Mouse (Mus musculus) thymus, adult 2 months (tissue): ENCODE results near the gene Man2b2. TPM values are rescaled to one million over a fixed set of nuclear protein-coding genes. Genes with fewer than 3 reads are reported as not detected.

Source experiments
- DNase-seq: peaks from one replicate; pipeline ENCODE4 v3.0.0; 2021
- H3K27ac ChIP-seq: fragments of 200-500 bp; 2 replicates; pipeline ENCODE4 v1.5.1; 2012; ENCODE audit warnings: low read length, control low read depth; ENCODE audit not compliant: control insufficient read depth, insufficient read depth
- H3K27me3 ChIP-seq: fragments of 200-500 bp; 2 replicates; pipeline ENCODE4 v1.6.1; 2012; ENCODE audit warnings: mild to moderate bottlenecking, low read length, moderate library complexity, mixed read lengths; ENCODE audit not compliant: control insufficient read depth, insufficient read depth
- H3K36me3 ChIP-seq: fragments of 200-500 bp; 2 replicates; pipeline ENCODE4 v1.6.1; 2012; ENCODE audit warnings: mild to moderate bottlenecking, low read length, moderate library complexity; ENCODE audit not compliant: control insufficient read depth, insufficient read depth
- H3K4me1 ChIP-seq: fragments of 200-500 bp; replicated peaks from 2 replicates; pipeline ENCODE4 v1.6.1; 2012; ENCODE audit warnings: low read length; ENCODE audit not compliant: control insufficient read depth, insufficient read depth
- H3K4me3 ChIP-seq: fragments of 200-500 bp; 2 replicates; pipeline ENCODE4 v1.5.1; 2012; ENCODE audit warnings: mild to moderate bottlenecking, low read length, control low read depth, moderate library complexity; ENCODE audit not compliant: control insufficient read depth, insufficient read depth
- CTCF ChIP-seq: fragments of 200-500 bp; IDR thresholded peaks from 2 replicates; pipeline ENCODE4 v1.5.1; 2012; ENCODE audit warnings: mild to moderate bottlenecking, control low read depth, low read length, moderate library complexity, borderline replicate concordance; ENCODE audit not compliant: control insufficient read depth, poor library complexity, insufficient read depth; ENCODE audit errors: extremely low read depth
- POLR2A ChIP-seq: fragments of 200-500 bp; IDR thresholded peaks from 2 replicates; pipeline ENCODE4 v1.6.1; 2012; ENCODE audit warnings: mild to moderate bottlenecking, low read length, control low read depth, moderate library complexity; ENCODE audit not compliant: control insufficient read depth, poor library complexity, insufficient read depth; ENCODE audit errors: extremely low read depth
- WGBS: fragments of 180-500 bp; shearing (Covaris S2); methylation state at CpG from one replicate; pipeline ENCODE4 v1.1.7; 2018; 5-methylcytosine and 5-hydroxymethylcytosine counted together
- polyA plus RNA-seq: library from polyadenylated mRNA; depleted of rRNA; stranded (reverse); fragments of >200 nt; gene quantifications from 2 replicates; pipeline ENCODE4 v1.2.3, GENCODE M21; 2012

Gene Man2b2
- polyA plus RNA-seq, 1 experiment: 76.3 TPM

DNA sequence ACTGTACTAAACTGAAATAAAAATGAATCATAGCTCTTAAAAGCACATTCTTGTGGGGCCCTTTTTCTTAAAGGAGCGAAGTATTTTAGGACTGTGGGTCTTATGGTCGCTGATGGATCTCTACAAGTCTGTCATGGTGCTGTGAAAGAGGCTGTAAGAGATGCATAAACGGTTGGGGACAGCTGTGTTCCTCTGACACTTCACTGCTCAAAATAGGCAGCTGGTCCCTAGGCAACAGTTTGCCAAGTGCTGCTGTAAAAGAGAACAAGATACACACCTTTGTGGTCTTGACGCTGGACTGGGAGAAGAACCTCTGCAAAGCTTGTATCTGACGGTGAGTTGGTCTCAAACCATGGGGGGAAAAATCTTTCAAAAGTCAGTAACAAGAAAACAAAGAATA is 27.1 kb upstream of the Man2b2 start:
- Histone ChIP-seq H3K4me1 (no peaks in the 10 kb centered on the region), H3K36me3 (no peaks in the 10 kb centered on the region), H3K27ac (no peak overlapping the region), H3K4me3 (no peak overlapping the region), H3K27me3 (no peaks in the 10 kb centered on the region)
- WGBS: 76% methylated on average over 5 of the region's 5 CpGs
- no peak for DNase-seq
- TF ChIP-seq POLR2A (no peak), CTCF (no peak)

DNA sequence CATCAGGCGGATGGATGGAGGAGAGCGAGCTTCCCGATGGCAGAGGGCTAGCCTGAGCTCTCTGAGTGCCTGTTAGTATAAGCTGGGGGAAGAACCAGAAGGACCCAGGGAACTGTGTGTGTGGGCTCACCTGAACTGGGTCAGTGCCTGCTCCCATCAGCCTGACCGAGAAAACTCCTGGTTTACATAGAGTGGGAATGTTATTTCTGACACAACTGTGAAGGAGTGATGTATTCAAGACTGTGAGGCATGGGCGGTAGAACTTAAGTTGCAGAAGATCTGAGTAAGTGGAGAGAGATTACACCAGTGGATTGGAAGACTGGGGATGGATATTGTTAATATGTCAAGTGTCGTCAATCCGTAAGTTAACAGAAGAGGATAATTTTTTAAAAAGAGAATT is 26.1 kb upstream of the Man2b2 start:
- no peak for DNase-seq
- no peaks in the 10 kb centered on the region for H3K27me3 ChIP-seq
- TF ChIP-seq CTCF (no peak), POLR2A (no peak)
- H3K4me3 ChIP-seq: no peak overlapping the region
- H3K27ac ChIP-seq: no peak overlapping the region
- 94% methylated on average over 7 of the region's 7 CpGs for WGBS
- H3K4me1 ChIP-seq: no peaks in the 10 kb centered on the region
- no peaks in the 10 kb centered on the region for H3K36me3 ChIP-seq

DNA sequence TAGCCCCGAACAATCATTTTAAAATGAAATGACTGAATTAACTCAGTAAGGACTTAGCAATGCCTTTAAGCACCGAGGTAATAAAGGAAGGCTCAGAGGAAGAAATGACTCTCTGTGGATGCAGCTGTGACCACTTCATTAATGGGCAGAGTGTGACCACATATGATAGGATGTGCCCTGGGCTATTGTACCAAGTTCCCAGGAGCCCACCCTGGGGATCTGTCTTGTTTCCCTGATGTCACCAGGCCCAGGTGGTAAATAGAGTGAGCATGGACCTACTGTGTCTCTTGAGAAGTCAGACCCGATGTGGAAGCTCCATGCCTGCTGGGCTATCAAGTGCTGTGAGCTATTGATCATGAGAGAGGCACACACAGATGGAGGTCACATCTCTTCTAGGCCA is 24.7 kb upstream of the Man2b2 start:
- TF ChIP-seq POLR2A: no peak
- TF ChIP-seq CTCF: no peak
- Histone ChIP-seq H3K4me3 (no peak overlapping the region), H3K27me3 (no peaks in the 10 kb centered on the region), H3K4me1 (no peaks in the 10 kb centered on the region), H3K27ac (no peak overlapping the region), H3K36me3 (no peaks in the 10 kb centered on the region)
- no peak for DNase-seq
- WGBS: 85% methylated on average over 3 of the region's 3 CpGs

DNA sequence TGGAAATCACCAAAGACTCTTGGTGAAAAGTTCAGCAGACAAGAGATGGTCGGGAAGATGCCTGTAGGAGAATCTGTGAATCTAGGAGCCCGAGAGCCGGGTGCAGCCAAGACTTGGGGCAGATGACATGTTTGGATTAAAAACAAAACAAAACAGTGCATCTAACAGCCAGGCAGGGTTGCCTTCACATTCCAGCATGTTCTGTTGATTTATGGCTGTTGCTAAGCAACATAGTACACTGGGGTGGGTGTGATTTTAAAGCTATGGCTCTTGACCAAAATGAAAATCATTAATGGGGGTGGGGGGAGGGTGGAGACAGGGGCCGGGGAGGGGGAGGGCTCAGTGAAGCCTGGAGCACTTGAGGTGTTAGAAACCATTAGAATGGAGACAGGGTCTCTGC is 21.1 kb upstream of the Man2b2 start:
- Histone ChIP-seq H3K27ac (no peak overlapping the region), H3K4me3 (no peak overlapping the region), H3K4me1 (no peaks in the 10 kb centered on the region), H3K36me3 (no peaks in the 10 kb centered on the region), H3K27me3 (no peaks in the 10 kb centered on the region)
- WGBS: 77% methylated on average over 4 of the region's 4 CpGs
- DNase-seq: no peak
- TF ChIP-seq CTCF (no peak), POLR2A (no peak)

DNA sequence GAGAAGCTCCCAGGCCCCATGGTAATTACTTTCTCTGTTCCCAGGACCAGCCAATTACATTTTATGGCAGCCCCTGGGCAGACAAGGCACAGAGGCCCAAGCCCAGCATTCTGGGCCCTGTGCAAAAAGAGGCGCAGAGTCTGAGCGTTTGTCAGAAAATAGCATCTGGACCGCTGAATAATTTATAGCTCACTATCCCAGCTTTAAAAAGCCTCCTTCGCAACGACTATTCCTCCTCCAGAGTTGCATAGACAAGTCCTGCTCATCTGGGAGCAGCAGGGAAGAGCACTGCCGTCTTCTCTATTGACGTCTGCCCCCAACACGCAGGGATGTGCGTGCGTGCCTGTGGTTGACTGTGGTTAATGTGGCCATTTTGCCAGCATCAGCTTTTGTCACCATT is 14.0 kb upstream of the Man2b2 start:
- 71% methylated on average over 10 of the region's 10 CpGs for WGBS
- no peaks in the 10 kb centered on the region for H3K27me3 ChIP-seq
- TF ChIP-seq POLR2A (no peak), CTCF (no peak)
- H3K4me1 ChIP-seq: peaks cover 8% of the 10 kb centered on the region
- no peak overlapping the region for H3K27ac ChIP-seq
- no peak overlapping the region for H3K4me3 ChIP-seq
- no peaks in the 10 kb centered on the region for H3K36me3 ChIP-seq
- no peak for DNase-seq

DNA sequence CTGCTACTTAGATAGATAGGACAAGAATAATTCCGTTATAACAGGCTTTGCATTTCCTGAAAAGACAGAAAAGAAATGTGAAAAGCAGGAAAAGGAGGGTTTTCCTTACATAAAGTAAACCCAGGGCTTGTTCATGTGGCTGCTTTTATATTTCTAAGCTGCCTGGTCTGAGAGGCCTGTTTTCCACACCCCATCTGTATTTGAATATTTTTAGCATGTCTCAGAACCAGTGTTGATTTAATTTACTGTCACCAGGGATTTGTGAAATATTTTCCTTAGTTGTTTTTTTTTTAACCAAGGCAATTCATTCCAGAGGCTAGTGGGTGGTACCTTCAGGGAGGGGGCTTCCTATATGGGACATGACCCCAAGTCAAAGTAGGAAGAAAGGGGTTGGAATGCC is 11.2 kb upstream of the Man2b2 start:
- no peak overlapping the region for H3K27ac ChIP-seq
- 74% methylated on average over 1 of the region's 1 CpGs for WGBS
- no peaks in the 10 kb centered on the region for H3K36me3 ChIP-seq
- no peaks in the 10 kb centered on the region for H3K27me3 ChIP-seq
- DNase-seq: no peak
- no peak overlapping the region for H3K4me3 ChIP-seq
- peaks cover 8% of the 10 kb centered on the region for H3K4me1 ChIP-seq
- TF ChIP-seq POLR2A (no peak), CTCF (no peak)

DNA sequence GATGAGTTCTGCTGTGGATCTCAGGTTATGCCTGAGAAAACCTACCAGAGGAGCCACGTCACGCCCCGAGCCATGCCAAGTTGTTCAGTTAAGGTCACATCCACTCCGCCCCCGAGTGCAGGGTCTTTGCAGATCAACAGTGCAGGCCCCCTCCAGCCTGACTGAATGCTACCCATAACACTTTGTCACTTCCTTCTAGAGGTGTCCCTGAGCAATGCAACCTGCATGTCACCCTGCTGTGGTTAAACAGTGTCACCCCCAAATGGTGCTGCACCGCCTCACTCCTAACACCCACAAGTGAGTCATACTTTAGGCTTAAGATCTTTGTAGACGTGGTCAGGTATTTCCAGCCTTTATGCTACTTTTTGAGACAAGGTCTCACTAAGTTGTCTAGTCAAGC is 9.6 kb upstream of the Man2b2 start:
- Histone ChIP-seq H3K36me3 (no peaks in the 10 kb centered on the region), H3K27ac (no peak overlapping the region), H3K27me3 (no peaks in the 10 kb centered on the region), H3K4me3 (no peak overlapping the region), H3K4me1 (no peaks in the 10 kb centered on the region)
- 77% methylated on average over 7 of the region's 7 CpGs for WGBS
- no peak for DNase-seq
- TF ChIP-seq POLR2A: no peak
- no peak for TF ChIP-seq CTCF
